Mouse (Mus musculus): ENCODE results near the gene Emc6. TPM values are rescaled to one million over a fixed set of nuclear protein-coding genes. Genes with fewer than 3 reads are reported as not detected.
A peak's percentile ranks its signal among the peaks of the same experiment; 100 is the strongest.

The Emc6 gene
- total RNA-seq, 1 experiment from 2014 or later, result 15.4 TPM

DNA sequence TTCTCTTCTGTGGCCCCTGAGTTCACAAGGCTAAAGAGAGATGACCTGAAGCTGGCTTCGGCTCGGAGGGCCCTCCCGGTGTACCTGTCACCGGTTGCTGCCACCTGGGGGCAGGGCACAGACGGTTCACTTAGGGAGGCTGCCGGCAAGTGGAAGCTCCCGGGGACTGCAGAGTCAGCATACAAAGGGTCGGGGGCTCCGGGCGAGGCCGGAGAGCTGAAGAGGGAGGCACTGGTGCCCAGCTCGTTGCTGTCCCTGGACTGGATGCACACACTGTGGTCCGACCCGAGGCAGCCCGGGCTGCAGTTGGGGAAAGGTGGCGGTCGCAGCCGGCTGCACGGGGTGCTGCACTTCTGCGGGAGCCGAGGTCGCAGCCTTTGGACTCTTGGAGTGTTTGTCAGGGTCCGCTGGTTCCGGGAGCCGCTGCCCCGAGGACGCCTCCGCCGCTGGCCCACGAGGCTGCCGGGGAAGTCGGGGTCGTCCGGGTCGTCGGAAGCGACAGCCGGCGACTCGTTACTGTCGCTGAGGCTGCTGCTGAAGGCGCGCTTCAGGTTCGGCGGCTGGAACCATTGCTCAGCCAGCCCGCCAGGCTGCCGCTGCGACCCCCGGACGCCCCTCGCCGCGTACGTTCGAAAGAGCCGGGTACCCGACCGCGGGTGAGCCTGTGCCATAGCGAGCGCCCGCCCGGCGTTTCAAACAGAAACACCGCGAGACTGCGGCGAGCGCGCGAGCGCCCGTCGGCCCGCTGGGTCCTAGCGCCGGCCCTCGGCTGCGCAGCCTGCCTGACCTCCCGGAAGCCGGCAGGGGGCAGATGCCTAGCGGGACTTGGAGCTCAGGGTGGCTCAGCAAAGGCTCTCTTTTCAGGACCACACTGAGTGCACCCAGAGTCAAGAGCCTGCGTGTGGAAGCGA lies 39.0 kb downstream of the Emc6 start, which contains the start of gene Haspin:
TSS of gene Haspin (minus strand) at position 704 of the 911 bp plus-strand sequence.
- ATAC-seq (ENCODE audit: extremely low read depth, insufficient number of reproducible peaks, low FRiP score, poor library complexity, severe bottlenecking), result peak; percentile 89

DNA sequence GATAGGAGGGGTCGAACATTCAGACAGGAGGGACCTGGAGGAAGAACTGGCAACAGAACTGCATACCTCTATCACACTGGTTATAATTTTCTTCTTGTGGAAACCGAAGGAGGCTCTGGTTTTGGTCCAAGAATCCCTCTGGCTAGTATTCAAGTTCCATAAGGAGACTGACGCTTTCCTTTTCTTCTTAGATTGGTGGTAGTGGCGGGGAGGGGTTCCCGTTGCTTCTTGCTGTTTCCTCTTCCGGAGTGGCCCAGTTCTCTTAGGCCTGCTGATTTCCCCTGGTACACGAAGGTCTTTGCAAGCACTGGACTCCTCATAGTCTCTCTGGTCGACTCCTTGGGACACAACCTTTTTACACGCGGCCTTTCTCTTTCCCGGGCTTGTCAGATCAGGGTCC lies 39.7 kb downstream of the Emc6 start:
- no peak for ATAC-seq (ENCODE audit: extremely low read depth, insufficient number of reproducible peaks, low FRiP score, poor library complexity, severe bottlenecking)

DNA sequence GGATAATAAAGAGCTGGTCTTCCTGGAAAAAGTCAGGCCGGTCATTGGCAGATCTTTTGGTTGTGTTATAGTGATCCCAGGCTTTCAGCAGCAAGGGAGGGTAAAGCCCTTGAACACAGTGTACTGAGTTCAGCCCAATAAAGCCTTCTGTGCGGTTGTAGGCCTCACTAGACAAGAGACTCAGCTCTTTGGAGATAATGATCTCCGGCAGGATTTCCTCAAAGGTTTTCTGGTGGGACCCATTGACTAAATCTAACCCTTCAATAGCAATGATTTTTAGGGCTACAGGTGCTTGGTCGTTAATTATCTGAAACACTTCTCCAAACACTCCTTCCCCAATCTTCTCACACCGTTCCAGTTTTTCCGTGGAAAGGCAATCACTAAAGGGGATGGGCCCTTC lies 40.2 kb downstream of the Emc6 start:
- no peak for ATAC-seq (ENCODE audit: extremely low read depth, insufficient number of reproducible peaks, low FRiP score, poor library complexity, severe bottlenecking)

- no peak for ATAC-seq (ENCODE audit: extremely low read depth, insufficient number of reproducible peaks, low FRiP score, poor library complexity, severe bottlenecking)
Observed at GRCm38 (mm10) chr11:73134222-73134621, 42.6 kb downstream of the Emc6 start.

- peak; percentile 24; the same call in 1 of the 2 replicates for ATAC-seq (ENCODE audit: extremely low read depth, insufficient number of reproducible peaks, low FRiP score, poor library complexity, severe bottlenecking)
Observed at GRCm38 (mm10) chr11:73132999-73133398, 43.8 kb downstream of the Emc6 start.

- peak; percentile 35; the same call in 1 of the 2 replicates for ATAC-seq (ENCODE audit: extremely low read depth, insufficient number of reproducible peaks, low FRiP score, poor library complexity, severe bottlenecking)
Observed at GRCm38 (mm10) chr11:73131020-73131419, 45.8 kb downstream of the Emc6 start.

GRCm38 (mm10) chr11:73126495-73126894 lies 50.3 kb downstream of the Emc6 start:
- no peak for ATAC-seq (ENCODE audit: extremely low read depth, insufficient number of reproducible peaks, low FRiP score, poor library complexity, severe bottlenecking)

Other genes with a start within 250 kb of the Emc6 start
- 240 and 251 TPM in 2 replicates for gene Atp2a3, start 215.9 kb downstream of the Emc6 start, total RNA-seq (2017)
- 2.4 and 2.6 TPM in 2 replicates for gene P2rx1, start 177.9 kb downstream of the Emc6 start, total RNA-seq (2017)
- gene Camkk1, start 158.0 kb downstream of the Emc6 start, total RNA-seq (2017), result 5.1 and 6.3 TPM in 2 replicates
- 17.4 and 18.7 TPM in 2 replicates for gene Ncbp3, start 129.3 kb downstream of the Emc6 start, total RNA-seq (2017)
- 7.6 and 8.5 TPM in 2 replicates for gene Itgae, start 86.5 kb downstream of the Emc6 start, total RNA-seq (2017)
- gene Haspin, start 38.7 kb downstream of the Emc6 start, total RNA-seq (2017), result 3.9 and 4.3 TPM in 2 replicates
- gene P2rx5, start 16.6 kb downstream of the Emc6 start, total RNA-seq (2017), result not detected in 2 replicates
- 10.2 and 17.1 TPM in 2 replicates for gene Tax1bp3, start within 50 bp of the Emc6 start, total RNA-seq (2017)
- 15.7 and 19.0 TPM in 2 replicates for gene Ctns, start 22.0 kb upstream of the Emc6 start, total RNA-seq (2017)
- gene Shpk, start 22.4 kb upstream of the Emc6 start, total RNA-seq (2017), result 1.4 and 2.4 TPM in 2 replicates
- gene Trpv1, start 57.3 kb upstream of the Emc6 start, total RNA-seq (2017), result not detected in 2 replicates
- gene Trpv3, start 90.4 kb upstream of the Emc6 start, total RNA-seq (2017), result 0.12 TPM in 1 of 2 replicates, not detected in the other
- 1.9 TPM in 1 of 2 replicates, not detected in the other for gene Aspa, start 152.6 kb upstream of the Emc6 start, total RNA-seq (2017)
- not detected in 2 replicates for gene Gm49340, start 152.7 kb upstream of the Emc6 start, total RNA-seq (2017)
- gene Spata22, start 152.7 kb upstream of the Emc6 start, total RNA-seq (2017), result not detected in 2 replicates
- not detected in 2 replicates for gene Olfr20, start 173.7 kb upstream of the Emc6 start, total RNA-seq (2017)
- not detected in 2 replicates for gene Olfr376, start 194.2 kb upstream of the Emc6 start, total RNA-seq (2017)
- not detected in 2 replicates for gene Olfr1, start 222.6 kb upstream of the Emc6 start, total RNA-seq (2017)

Measured in neutrophil, adult 5-6 weeks (primary cell).